Mouse (Mus musculus): ENCODE data around the gene Osgin1. TPM values are rescaled to one million over a fixed set of nuclear protein-coding genes. Genes with fewer than 3 reads are reported as not detected.

Osgin1 gene
- polyA plus RNA-seq (2012; rRNA removed) = 55.2 and 117 TPM in 2 replicates

DNA sequence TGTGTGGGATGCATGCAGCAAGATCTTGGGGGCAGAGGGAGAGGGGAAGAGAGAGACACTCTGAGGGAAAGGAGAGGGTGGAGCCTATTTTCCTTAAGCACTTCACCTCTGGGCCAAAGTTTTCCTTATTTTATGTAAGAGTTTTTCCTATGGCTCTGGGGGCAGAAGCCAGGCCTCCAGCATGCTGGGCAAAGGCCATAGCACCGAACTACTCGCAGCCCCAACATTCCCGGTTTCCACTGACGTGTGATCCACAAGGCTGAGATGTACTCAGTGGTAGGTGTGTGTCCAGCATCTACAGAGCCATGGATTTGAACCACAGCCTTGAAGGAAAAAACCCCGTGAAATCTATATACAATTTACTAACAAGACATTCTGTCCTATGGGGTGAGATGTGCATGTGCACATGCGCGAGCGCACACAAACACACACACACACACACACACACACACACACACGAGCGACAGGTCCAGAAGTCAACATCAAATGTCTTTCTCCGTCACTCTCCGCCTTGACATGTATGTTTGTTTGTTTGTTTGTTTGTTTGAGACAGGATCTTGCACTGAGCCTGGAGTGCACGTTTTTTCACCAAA, at the start of gene Osgin1:
Gene Osgin1 (plus strand): TSS at position 543 of the 593 bp plus-strand sequence.
- DNase-seq (ENCODE audit: low read depth, low spot score) = no peak
- WGBS = 91% methylated on average over 13 of the region's 13 CpGs

DNA sequence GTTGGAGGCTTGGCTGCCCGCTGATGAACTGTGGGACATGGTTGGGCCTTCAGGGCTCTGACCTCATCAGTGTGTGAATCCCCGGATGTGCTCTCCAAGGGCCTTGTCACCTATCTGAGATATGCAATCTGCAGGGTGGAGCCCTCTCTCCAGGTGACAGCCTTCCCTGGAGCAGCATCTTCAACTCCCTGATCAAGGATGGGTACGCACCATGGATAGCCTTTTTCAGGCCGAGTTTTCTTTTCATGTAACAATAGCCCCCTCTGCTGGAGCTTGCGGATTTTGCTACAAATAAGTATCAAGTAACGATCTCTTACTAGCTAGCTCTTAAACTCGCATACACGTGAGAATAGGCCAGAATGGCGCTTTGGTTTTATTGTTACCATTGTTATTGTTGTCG, 49.4 kb upstream of the Osgin1 start:
- 18% methylated on average over 10 of the region's 10 CpGs for WGBS
- DNase-seq (ENCODE audit: low read depth, low spot score) = peak; percentile 48

GRCm38 (mm10) chr8:119385854-119386253, 48.1 kb upstream of the Osgin1 start:
- DNase-seq (ENCODE audit: low read depth, low spot score) = no peak
- 85% methylated on average over 6 of the region's 6 CpGs for WGBS

GRCm38 (mm10) chr8:119386988-119387387, 46.9 kb upstream of the Osgin1 start:
- whole genome bisulfite sequencing = 76% methylated on average over 6 of the region's 6 CpGs
- no peak for DNase-seq (ENCODE audit: low read depth, low spot score)

- DNase-seq (ENCODE audit: low read depth, low spot score) = no peak
- 68% methylated on average over 9 of the region's 9 CpGs for WGBS
Observed at GRCm38 (mm10) chr8:119394097-119394496, 39.8 kb upstream of the Osgin1 start.

- under 1% methylated on average over 43 of the region's 44 CpGs for WGBS
- DNase-seq (ENCODE audit: low read depth, low spot score) = peak; percentile 71
Observed at GRCm38 (mm10) chr8:119394524-119395026, 39.3 kb upstream of the Osgin1 start, which contains the start of gene Mlycd. Gene Mlycd, plus strand, starts transcription at chr8:119394878.

DNA sequence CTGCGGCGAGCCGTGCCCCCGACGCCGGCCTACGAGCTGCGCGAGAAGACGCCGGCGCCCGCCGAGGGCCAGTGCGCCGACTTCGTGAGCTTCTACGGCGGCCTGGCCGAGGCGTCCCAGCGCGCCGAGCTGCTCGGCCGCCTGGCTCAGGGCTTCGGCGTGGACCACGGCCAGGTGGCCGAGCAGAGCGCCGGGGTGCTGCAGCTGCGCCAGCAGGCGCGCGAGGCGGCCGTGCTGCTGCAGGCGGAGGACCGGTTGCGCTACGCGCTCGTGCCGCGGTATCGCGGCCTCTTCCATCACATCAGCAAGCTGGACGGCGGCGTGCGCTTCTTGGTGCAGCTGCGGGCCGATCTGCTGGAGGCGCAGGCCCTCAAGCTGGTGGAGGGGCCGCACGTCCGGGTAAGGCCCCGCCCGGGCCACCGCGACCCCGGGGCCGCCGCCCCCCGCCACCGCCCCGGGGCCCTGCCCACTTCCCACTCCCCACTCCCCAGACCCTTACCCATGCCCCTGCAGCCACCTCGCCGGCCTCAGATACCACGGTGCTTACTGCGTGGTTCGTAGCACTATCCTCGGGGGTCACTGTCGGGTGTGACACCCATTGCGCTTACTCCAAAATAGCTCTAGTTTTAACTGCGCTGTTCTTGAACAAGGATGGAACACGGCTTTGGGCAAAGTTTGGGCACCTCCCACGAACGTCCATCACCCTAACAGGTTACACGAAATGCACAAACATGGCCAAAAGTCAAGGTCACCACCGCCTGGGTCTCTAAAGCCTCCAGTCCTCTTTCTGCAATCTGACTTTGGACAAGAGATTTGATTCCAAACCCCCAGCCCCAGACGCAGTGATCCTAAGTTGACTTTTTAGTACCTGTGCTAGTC, 38.6 kb upstream of the Osgin1 start:
- WGBS = 3% methylated on average over 83 of the region's 83 CpGs
- no peak for DNase-seq (ENCODE audit: low read depth, low spot score)

DNA sequence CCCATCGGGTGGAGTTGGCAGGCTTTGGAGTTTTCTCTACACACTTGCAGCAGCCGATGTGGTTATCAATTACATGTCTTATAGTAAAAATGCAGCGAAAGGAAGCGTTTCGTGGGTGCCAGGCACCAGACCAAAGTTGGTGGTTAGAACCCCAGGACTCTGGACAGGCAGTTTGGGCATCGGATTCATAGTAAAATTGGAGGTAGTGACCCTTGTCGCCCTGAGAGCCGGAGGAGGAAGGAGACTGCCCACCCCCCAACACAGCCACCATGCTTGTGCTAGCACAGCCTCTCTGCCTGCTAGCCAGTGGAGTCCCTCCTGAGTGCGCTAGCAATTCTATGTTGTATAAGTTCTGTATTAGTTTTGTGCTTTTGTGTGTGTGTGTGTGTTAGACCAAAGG, 35.4 kb upstream of the Osgin1 start:
- DNase-seq (ENCODE audit: low read depth, low spot score) = no peak
- 77% methylated on average over 9 of the region's 9 CpGs for WGBS

DNA sequence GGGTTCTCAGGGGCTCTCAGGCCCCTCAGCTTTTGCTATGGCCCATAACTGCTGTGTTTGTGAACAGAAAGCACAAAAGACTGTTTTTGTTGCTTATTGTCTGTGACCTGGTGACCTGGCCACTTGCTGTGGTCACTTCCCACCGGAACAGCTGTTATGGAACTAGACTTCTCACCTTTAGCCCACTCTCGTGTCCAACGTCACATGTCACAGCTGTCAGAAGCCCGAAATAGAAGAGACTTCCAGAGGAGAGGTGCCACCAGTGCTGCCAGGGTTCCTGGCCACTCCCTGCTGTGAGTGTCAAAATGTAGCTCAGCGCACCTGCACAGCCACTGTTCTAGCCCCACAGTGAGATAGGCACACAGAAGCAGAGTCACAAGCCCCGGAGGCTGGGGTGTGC, 34.7 kb upstream of the Osgin1 start:
- 34% methylated on average over 6 of the region's 6 CpGs for WGBS
- DNase-seq (ENCODE audit: low read depth, low spot score) = no peak

- 39% methylated on average over 9 of the region's 9 CpGs for WGBS
- peak; percentile 70 for DNase-seq (ENCODE audit: low read depth, low spot score)
Observed at GRCm38 (mm10) chr8:119400122-119400671, 33.7 kb upstream of the Osgin1 start.

GRCm38 (mm10) chr8:119400904-119401303, 33.0 kb upstream of the Osgin1 start:
- WGBS = 46% methylated on average over 3 of the region's 3 CpGs
- DNase-seq (ENCODE audit: low read depth, low spot score) = no peak

DNA sequence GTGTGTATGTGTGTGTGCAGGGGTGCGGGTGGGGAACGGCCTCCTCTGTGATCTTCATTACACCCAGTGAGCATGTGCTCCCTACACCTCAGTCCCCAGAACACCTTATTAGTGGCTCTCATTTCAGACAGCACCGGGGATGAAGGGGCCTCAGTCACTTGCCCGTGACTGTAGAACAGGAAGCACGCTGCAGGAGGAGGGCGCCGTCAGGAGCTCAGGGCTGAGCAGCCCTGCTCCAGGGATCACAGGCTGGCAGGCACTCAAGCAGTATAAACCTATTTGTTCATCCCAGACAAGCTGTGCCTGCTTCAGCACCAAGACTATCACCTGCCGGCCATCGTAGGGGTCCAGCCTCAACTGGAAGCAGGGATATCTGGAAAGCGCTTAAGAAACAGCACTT, 30.0 kb upstream of the Osgin1 start:
- no peak for DNase-seq (ENCODE audit: low read depth, low spot score)
- WGBS = 83% methylated on average over 10 of the region's 10 CpGs

DNA sequence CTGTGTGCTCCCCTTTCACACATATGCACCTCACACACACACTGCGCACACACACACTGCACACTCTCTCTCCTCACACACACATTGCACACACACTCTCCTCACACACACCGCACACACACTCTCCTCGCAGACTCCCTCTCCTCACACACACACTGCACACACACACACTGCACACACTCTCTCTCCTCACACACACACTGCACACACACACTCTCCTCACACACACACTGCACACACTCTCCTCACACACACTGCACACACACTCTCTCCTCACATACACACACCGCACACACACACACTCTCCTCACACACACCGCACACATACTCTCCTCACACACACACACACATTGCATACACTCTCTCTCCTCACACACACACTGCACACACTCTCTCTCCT, 29.3 kb upstream of the Osgin1 start:
- WGBS = 89% methylated on average over 5 of the region's 5 CpGs
- DNase-seq (ENCODE audit: low read depth, low spot score) = no peak

- WGBS = 51% methylated on average over 8 of the region's 8 CpGs
Observed at GRCm38 (mm10) chr8:119408311-119408710, 25.6 kb upstream of the Osgin1 start.

DNA sequence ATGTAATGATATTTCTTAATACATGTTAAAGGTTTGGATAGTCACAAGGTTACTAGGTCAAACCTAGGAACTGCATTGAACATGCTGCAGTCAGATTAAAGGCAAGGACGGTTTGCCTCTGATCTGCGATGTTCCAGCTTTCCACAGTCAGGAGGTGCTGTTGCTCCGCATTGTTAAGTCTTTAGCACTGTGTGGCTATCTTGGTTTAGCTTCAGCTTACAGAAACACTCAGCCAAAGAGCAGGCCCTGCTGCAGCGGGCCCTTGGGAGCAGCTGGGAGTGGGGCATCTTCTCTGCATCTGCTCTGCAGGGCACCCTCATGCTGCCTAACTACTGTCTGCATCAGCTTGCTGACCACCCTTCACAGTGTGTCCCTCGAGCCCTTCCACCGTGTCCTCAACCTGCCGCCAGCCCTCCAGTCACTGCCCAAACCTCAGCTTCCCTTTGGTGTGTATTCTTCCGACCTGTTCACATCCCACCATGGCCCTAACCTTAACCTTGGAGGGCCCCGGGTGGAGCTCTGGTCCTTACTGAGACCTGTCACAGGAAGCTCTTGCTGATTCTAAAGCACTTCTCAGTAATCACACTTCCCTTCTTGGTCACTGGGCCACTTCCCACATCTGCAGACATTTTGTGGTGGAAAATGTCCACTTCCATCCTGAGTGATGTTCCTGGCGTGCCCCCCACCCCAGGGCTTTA, 21.7 kb upstream of the Osgin1 start:
- DNase-seq (ENCODE audit: low read depth, low spot score) = no peak
- WGBS = 67% methylated on average over 10 of the region's 10 CpGs

More at GRCm38 (mm10) chr8:119408311-119408710, 25.6 kb upstream of the Osgin1 start:
- no peak for DNase-seq (ENCODE audit: low read depth, low spot score)

- no peak for DNase-seq (ENCODE audit: low read depth, low spot score)
- 17% methylated on average over 18 of the region's 18 CpGs for WGBS
Observed at GRCm38 (mm10) chr8:119412735-119413498, 21.0 kb upstream of the Osgin1 start.

- WGBS = 91% methylated on average over 10 of the region's 10 CpGs
- DNase-seq (ENCODE audit: low read depth, low spot score) = no peak
Observed at GRCm38 (mm10) chr8:119413605-119414004, 20.3 kb upstream of the Osgin1 start.

- WGBS = 77% methylated on average over 7 of the region's 7 CpGs
- no peak for DNase-seq (ENCODE audit: low read depth, low spot score)
Observed at GRCm38 (mm10) chr8:119420318-119420717, 13.6 kb upstream of the Osgin1 start.

- WGBS = 76% methylated on average over 9 of the region's 9 CpGs
- no peak for DNase-seq (ENCODE audit: low read depth, low spot score)
Observed at GRCm38 (mm10) chr8:119421603-119422122, 12.3 kb upstream of the Osgin1 start.
